Mouse (Mus musculus): ENCODE measurements around the gene Axl. TPM values are rescaled to one million over a fixed set of nuclear protein-coding genes. Genes with fewer than 3 reads are reported as not detected.

Axl gene
- 101 and 135 TPM in 2 replicates for polyA plus RNA-seq (2015; fragmentation: Nextera tagmentation; extraction: Ambion mirVana)

GRCm38 (mm10) chr7:25788220-25789128 lies at the start of gene Axl:
TSS of gene Axl (minus strand) at chr7:25788705.

GRCm38 (mm10) chr7:25816241-25816919 lies 27.9 kb upstream of the Axl start, which contains the start of gene Cyp2s1:
TSS of gene Cyp2s1 (minus strand) at chr7:25816913.

GRCm38 (mm10) chr7:25754738-25755467 lies 33.6 kb downstream of the Axl start, which contains the start of gene Hnrnpul1:
TSS of gene Hnrnpul1 (minus strand) at chr7:25754757.

GRCm38 (mm10) chr7:25718788-25719417 lies 69.6 kb downstream of the Axl start, which contains the start of gene Ccdc97:
TSS of gene Ccdc97 (minus strand) at chr7:25719088.

Small RNAs within 50 kb of the gene (microRNA-seq; reads per million reads assigned to microRNA genes)
- gene Gm24865 (ENCODE audit: borderline replicate concordance, insufficient number of aligned reads), result not detected

Other genes starting within 250 kb of the Axl start
- 0.08 TPM in 1 of 2 replicates, not detected in the other for gene Ceacam2, start 248.8 kb downstream of the Axl start, polyA plus RNA-seq (2015; fragmentation: Nextera tagmentation; extraction: Ambion mirVana)
- gene Erich4, start 172.8 kb downstream of the Axl start, polyA plus RNA-seq (2015; fragmentation: Nextera tagmentation; extraction: Ambion mirVana), result 0.19 TPM in 1 of 2 replicates, not detected in the other
- 19.7 and 31.0 TPM in 2 replicates for gene Dmac2, start 169.3 kb downstream of the Axl start, polyA plus RNA-seq (2015; fragmentation: Nextera tagmentation; extraction: Ambion mirVana)
- gene B3gnt8, start 162.1 kb downstream of the Axl start, polyA plus RNA-seq (2015; fragmentation: Nextera tagmentation; extraction: Ambion mirVana), result 8.3 and 15.6 TPM in 2 replicates
- gene Bckdha, start 129.7 kb downstream of the Axl start, polyA plus RNA-seq (2015; fragmentation: Nextera tagmentation; extraction: Ambion mirVana), result 86.9 and 135 TPM in 2 replicates
- 77.2 and 88.6 TPM in 2 replicates for gene Exosc5, start 129.5 kb downstream of the Axl start, polyA plus RNA-seq (2015; fragmentation: Nextera tagmentation; extraction: Ambion mirVana)
- gene Tmem91, start 113.5 kb downstream of the Axl start, polyA plus RNA-seq (2015; fragmentation: Nextera tagmentation; extraction: Ambion mirVana), result 2.2 and 3.2 TPM in 2 replicates
- gene B9d2, start 107.9 kb downstream of the Axl start, polyA plus RNA-seq (2015; fragmentation: Nextera tagmentation; extraction: Ambion mirVana), result 38.3 and 53.7 TPM in 2 replicates
- gene Tgfb1, start 101.7 kb downstream of the Axl start, polyA plus RNA-seq (2015; fragmentation: Nextera tagmentation; extraction: Ambion mirVana), result 2.7 and 4.4 TPM in 2 replicates
- gene Ccdc97, start 69.6 kb downstream of the Axl start, polyA plus RNA-seq (2015; fragmentation: Nextera tagmentation; extraction: Ambion mirVana), result 16.5 and 21.0 TPM in 2 replicates
- 32.7 and 43.2 TPM in 2 replicates for gene Hnrnpul1, start 33.9 kb downstream of the Axl start, polyA plus RNA-seq (2015; fragmentation: Nextera tagmentation; extraction: Ambion mirVana)
- gene Cyp2s1, start 28.2 kb upstream of the Axl start, polyA plus RNA-seq (2015; fragmentation: Nextera tagmentation; extraction: Ambion mirVana), result 6.0 and 8.0 TPM in 2 replicates
- gene Cyp2b10, start 108.9 kb upstream of the Axl start, polyA plus RNA-seq (2015; fragmentation: Nextera tagmentation; extraction: Ambion mirVana), result 0.11 TPM in 1 of 2 replicates, not detected in the other